Mouse (Mus musculus): ENCODE data around the gene Mroh2a.

GRCm38 (mm10) chr1:88234248-88234610 is 7.4 kb downstream of the Mroh2a start:
- no peak for TF ChIP-seq POLR2A (IDR thresholded peaks at IDR 0.05; ENCODE audit: extremely low read depth, insufficient read depth, low read length)
- TF ChIP-seq CTCF (IDR thresholded peaks at IDR 0.05; ENCODE audit: extremely low read depth, insufficient read depth, low read length) = no peak

All from cortical plate, adult 2 months (tissue).